ENCODE assay signal across 8 mouse cellular contexts in genomic region chr19:45243918-45244700, GRCm38 (mm10). TPM values are rescaled to one million over a fixed set of nuclear protein-coding genes. Genes with fewer than 3 reads are reported as not detected.
A peak's percentile ranks its signal among the peaks of the same experiment; 100 is the strongest.
DNase-seq lines count a peak whose midpoint lies in the region; ATAC-seq lines count a peak whose summit lies in the region.

No protein-coding gene starts in this region.

- intact Hi-C loops in left cerebral cortex, postnatal 36 days (cut with DNase I): loop anchor here (1.0 kb wide), 1 partner anchor 9 kb away; the partner anchor contains the start of gene Lbx1

- 2% methylated on average over 29 of the region's 29 CpGs for WGBS in heart, embryonic 12.5 days

- peaks cover 11% of the 10 kb centered on the region for H3K4me1 ChIP-seq in heart, embryonic 12.5 days (replicated peaks)

- H3K9ac ChIP-seq in heart, embryonic 12.5 days: no peak overlapping the region

- DNase-seq in cerebellum, postnatal 14 days: peak; percentile 67 to 70
- DNase-seq in cerebellum, adult 11-12 months: no peak
- peak; percentile 27 for DNase-seq in ovary, postnatal 36 days (ENCODE audit: low spot score)
- no peak for DNase-seq in ovary, adult 18-20 months (ENCODE audit: low spot score)
- DNase-seq in lung, postnatal 10 days: peak; percentile 51
- no peak for DNase-seq in left cerebral cortex, postnatal 36 days (ENCODE audit: low spot score in 2 of 2)

- H3K27me3 ChIP-seq in heart, embryonic 12.5 days (replicated peaks): peaks cover 91% of the 10 kb centered on the region

- no peak for ATAC-seq in heart, embryonic 12.5 days (ENCODE audit: insufficient number of reproducible peaks, low FRiP score)
- no peak for ATAC-seq in erythroblast, adult 5-6 weeks (replicated peaks; ENCODE audit: low FRiP score, poor library complexity, severe bottlenecking)

- no peak overlapping the region for H3K27ac ChIP-seq in heart, embryonic 12.5 days (ENCODE audit: poor library complexity, severe bottlenecking)

- peak overlapping the region; percentile 44 for H3K4me2 ChIP-seq in heart, embryonic 12.5 days

- H3K9me3 ChIP-seq in heart, embryonic 12.5 days (replicated peaks): no peaks in the 10 kb centered on the region

- 0 out of 2 replicates have a peak overlapping the region, but pooled peaks have one; percentile 11 for H3K4me3 ChIP-seq in heart, embryonic 12.5 days

- H3K36me3 ChIP-seq in heart, embryonic 12.5 days: no peaks in the 10 kb centered on the region

RNA-seq across cellular contexts. Expression of gene Lbx1, which starts 8.5 kb away (rescaled TPM):
- polyA plus RNA-seq in heart, embryonic 12.5 days (2016; fragmentation: Nextera tagmentation; extraction: Ambion mirVana): not detected in 2 replicates
- total RNA-seq in erythroblast, adult 5-6 weeks (2015; ENCODE audit: low replicate concordance): not detected in 2 replicates
- not detected in 2 replicates for total RNA-seq in erythroblast, adult 5-6 weeks (2017; ENCODE audit: low replicate concordance)
- not detected for total RNA-seq in left cerebral cortex, postnatal 36 days (2021)

Comparison
In these comparisons a context has a peak if more than half of its experiments do, and no peak if none do; other contexts are left out.
1. DNase-seq: peak in cerebellum, postnatal 14 days (2 of 2), ovary, postnatal 36 days (single experiment) and lung, postnatal 10 days (single experiment); none in cerebellum, adult 11-12 months (single experiment), ovary, adult 18-20 months (single experiment) and left cerebral cortex, postnatal 36 days (0 of 2).